Mouse (Mus musculus): ENCODE measurements around the gene Cdkal1.
A peak's percentile ranks its signal among the peaks of the same experiment; 100 is the strongest.

Cdkal1 gene

DNA sequence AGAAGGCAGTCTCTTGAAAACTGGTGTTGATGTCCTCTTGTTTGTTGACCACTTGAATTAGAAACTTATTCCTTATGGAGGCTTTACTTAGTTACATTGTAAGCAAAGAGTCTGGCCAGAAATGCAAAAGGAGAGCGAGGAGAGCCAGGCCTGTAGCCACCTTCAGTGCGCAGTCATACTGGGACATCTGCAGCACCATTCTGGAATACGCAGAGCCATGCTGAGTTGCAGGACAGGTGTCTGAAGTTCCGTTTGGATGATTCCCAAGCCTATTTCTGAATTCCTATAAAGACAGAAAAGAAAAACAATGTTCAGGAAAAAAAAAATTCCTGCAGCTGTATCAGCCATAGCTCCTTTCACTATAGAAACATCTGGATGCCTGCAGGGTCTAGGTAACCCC, 529.5 kb downstream of the Cdkal1 start:
- no peak for DNase-seq

GRCm38 (mm10) chr13:29320421-29320820, 535.1 kb downstream of the Cdkal1 start:
- DNase-seq, result no peak

GRCm38 (mm10) chr13:29317703-29318102, 537.8 kb downstream of the Cdkal1 start:
- DNase-seq, result no peak

GRCm38 (mm10) chr13:29316271-29316670, 539.2 kb downstream of the Cdkal1 start:
- DNase-seq, result no peak

GRCm38 (mm10) chr13:29312026-29312425, 543.4 kb downstream of the Cdkal1 start:
- DNase-seq, result no peak

- DNase-seq, result no peak
Measured at GRCm38 (mm10) chr13:29307420-29307819, 548.1 kb downstream of the Cdkal1 start.

DNA sequence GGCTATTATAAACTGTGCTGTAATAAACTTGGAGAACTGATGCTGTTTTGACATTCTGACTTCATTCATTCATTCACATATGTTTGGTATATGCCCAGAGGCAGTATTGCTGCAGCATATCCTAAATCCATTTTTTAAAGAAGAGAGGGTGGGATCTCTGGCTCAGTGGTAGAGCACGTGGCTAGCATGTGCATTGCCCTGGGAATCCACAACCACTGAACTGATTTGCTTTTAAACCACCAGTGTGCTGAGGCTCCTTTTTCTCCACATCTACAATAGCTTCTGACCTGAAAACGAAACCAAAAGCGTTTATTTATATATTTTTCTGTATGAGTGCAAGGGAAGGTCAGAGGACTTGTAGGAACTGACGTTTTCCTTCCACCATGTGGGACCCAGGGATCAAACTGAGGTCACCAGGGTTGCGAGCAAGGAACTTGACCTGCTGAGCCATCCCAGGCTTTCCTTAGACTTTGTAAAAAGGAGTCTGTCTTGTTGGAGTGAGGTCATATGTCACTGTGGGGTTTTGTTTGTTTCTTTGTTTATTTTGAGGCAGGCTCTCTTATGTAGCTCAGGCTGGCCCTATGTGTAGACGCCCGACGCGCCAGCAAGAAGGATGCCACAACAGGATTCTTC, 562.8 kb downstream of the Cdkal1 start:
- no peak for DNase-seq

GRCm38 (mm10) chr13:29290569-29290968, 564.9 kb downstream of the Cdkal1 start:
- DNase-seq, result peak; percentile 22 to 26

- no peak for DNase-seq
Measured at GRCm38 (mm10) chr13:29285058-29285457, 570.4 kb downstream of the Cdkal1 start.

DNA sequence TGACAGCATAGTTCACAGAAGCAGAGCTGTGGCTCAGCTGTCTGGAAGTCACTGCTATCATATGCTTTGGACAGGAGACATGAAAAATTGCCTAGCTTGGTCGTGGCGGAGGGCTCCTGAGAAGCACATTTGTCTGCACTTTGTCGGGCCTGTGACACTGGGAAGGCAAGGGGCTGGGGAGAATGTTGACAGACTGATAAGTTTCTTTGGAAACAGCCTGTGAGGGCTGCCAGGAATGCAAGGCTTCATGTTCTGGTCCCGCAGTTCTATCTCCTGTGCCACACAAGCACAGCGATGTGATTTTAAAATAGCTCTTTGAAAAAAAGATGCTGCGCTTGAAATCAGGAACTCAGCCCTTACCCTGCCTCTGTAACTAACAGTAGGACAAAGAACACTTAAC, 573.9 kb downstream of the Cdkal1 start:
- no peak for DNase-seq

DNA sequence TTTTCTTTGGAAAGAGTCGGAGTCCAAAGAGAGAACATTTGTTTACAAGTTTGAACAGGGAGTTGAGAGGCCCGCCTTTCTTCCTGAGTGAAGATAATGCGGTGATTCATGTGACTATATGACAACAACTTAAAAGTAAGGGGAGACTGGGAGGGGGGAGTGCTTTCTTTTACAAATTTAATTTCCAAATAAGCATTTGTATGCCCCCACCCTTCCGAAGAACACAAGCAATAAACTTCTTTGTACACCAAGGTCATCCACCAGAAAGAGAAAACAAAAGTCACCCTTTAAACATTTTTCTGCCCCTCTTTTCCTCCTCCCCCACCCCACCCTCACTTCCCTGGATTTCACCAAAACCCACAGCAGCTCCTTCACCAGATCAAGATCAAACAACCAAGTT, 577.3 kb downstream of the Cdkal1 start:
- no peak for DNase-seq

DNA sequence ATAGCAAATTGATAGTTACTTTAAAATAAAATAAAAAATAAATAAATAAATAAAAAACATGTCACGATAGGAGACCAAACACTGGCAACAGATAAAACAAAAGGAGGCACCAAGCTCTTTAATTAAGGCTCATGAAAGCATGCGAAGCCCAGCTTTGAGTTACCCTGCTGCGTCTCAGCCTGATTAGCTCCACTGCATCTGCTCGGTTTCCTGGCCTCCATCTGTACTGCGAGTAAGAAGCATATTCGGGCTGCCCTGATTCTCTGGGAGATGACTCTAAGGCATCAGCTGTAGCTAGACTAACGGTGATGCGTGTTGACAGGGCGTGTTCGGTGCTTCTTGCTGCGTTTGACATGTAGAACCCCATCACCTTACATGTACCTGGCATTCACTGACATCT, 581.2 kb downstream of the Cdkal1 start:
- peak; percentile 79 to 83 for DNase-seq

DNA sequence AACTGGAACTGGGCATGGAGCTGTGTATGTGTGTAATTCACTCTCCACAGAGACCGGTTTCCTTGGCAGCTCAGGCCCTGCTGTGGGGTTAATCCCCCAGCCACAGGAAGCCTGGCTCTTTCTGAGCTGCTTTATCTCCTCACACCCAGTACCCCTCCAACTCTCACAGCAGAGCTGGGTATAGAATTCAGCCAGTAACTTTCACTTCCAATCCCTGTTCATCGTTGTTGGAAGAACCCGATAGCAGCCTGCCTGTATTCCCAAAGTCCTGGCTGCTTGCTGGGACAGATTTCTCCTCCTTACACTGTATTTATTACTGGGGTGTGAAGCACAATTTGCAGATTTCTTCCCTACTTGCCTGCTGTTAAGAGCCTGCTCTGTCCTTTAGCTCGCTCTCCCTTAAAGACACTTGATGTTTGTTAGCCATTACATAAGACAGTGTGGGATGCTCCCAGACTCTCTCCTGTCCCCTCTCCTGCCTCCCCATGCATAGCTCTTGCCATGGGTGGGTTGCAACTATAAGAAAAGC, 581.7 kb downstream of the Cdkal1 start:
- peak; percentile 34 to 47 for DNase-seq

GRCm38 (mm10) chr13:29271451-29271850, 584.0 kb downstream of the Cdkal1 start:
- peak in 1 of 2 experiments; percentile 30 for DNase-seq

DNA sequence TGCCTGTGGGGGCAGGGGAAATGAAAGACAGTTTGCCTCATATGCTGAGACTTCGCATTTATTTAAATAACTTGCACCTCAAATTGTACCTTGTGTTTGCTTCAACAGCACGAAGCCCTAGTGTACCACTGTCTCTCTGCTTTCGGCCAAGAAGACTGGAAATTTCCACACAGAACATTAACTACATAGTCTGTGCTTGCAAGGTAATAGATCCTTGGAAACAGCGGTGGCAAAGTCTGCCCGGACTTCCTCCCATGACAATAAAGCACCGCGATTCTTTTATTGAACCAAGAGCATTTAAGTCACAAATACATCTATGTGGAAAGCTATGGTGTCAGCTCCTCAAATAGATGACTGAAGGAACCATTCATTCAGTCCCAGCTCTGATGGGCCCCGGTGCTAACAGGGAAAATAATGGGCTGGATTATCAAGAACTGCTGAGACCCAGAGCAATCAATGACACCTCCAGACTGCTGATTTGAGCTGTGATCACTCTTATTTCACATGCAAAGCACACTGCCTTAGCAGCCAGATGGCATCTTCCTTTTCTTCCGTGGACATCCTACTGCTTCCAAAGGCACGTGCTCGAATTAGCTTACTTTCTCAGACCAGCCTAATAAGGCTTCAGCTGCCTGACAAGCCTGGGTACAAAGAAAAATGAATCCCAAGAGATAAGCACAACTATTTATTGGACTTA, 591.3 kb downstream of the Cdkal1 start:
- peak in 1 of 2 experiments; percentile 20 for DNase-seq

DNA sequence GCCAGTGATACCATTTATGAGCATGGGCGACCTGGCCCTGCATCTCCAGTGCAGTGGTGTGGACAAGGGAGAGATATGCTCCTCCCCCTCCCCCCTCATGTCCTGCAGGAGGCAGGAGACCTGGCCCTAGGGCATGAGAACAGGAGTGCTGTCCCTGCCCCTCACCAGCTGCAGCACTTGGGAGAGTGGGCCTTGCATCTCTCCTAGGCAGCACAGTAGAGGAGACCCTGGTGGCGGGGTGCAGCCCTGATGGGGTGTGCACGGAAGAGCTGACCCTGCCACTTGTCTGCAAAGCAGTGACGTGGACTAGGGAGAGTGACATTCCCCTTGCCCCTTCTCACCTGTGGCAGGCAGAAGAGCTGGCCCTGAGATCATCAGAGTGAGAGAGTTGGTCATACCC, 593.3 kb downstream of the Cdkal1 start:
- no peak for DNase-seq

GRCm38 (mm10) chr13:29248535-29248934, 606.9 kb downstream of the Cdkal1 start:
- no peak for DNase-seq

- no peak for DNase-seq
Measured at GRCm38 (mm10) chr13:29247800-29248199, 607.7 kb downstream of the Cdkal1 start.

DNA sequence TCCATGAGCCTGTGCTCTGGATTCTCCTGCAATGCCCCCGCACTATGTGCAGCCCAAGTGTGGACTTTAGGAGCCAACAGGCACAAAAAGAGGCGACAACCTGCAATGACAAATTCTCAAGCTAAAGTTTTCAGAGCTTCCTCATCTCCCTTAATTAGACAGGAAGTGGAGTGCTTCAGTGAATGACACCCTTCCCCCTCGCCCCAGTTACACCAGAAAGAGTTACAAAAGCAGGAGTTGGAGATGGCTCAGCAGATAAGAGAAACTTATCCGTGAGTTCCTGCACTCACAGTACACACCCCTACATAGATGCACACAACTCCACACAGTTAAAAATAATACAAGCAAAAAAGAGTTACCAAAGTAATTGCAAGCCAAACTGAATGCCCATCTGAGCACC, 620.4 kb downstream of the Cdkal1 start:
- no peak for DNase-seq

- no peak for DNase-seq
Measured at GRCm38 (mm10) chr13:29234442-29234841, 621.0 kb downstream of the Cdkal1 start.

DNA sequence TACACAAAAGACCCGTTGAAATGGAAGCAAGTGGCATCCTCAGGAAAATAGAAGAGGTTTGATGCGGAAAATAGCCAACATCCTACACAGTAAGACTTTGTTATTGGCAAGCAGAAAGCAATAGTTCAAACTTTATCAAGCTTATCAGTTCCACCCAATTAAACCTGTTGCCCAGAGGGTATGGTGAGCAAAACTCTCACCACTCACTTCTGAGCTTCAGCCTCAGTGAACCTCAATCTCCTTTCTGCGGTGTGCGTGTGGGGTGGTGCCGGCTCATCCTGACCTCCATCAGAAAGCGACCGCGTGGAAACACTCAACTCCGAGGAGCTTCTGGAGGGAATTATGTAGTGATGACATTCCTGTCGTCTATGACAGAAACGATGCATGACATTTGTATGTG, 621.5 kb downstream of the Cdkal1 start:
- no peak for DNase-seq

- DNase-seq, result peak; percentile 27 to 46
Measured at GRCm38 (mm10) chr13:29232681-29233080, 622.8 kb downstream of the Cdkal1 start.

DNA sequence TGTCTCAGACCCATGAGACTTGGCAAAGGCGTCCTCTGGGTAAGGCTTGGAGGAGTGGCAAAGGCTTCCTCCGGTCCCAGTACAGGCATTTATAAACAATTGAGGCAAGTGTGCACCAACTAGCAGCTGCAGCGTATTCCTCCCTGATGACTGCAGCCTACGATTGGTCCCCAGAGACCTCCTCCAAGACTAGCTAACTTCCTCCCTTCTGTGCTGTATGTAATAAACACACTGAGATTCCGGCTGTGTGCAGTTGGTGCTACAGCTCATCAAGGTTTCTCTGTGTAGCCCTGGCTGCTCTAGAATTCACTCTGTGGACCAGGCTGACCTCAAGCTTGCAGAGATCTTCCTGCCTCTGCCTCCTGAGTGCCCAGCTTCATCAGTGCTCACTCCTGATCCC, 630.7 kb downstream of the Cdkal1 start:
- DNase-seq, result no peak

DNA sequence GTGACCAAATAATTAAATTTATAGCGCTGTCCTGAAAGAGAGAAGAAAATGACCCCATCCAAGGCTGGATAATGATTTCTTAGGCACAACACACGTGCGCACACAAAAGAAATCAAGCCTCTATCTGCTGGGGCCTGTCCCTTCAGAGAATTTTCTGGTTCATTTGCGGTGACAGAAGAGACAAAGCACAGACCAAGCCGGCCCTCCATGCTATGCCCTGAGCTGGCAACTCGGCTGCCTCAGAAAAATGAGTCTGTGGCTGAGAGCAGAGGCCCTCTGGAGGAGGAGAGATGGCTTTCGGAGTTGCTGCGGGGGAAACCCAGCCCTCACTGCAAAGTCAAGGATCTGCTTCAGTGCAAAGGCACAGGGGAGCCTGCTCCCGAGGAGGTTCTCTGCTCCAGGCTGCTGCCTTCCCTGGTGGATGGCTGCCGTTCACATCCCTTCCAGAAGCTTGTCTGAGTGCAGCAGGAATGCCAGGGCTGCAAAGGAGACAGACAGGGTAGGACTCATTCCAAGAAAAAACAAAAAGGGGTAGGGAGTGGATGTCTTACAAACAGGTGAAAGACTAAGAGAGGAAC, 633.1 kb downstream of the Cdkal1 start:
- peak; percentile 59 to 60 for DNase-seq
